Mouse (Mus musculus) thymus, adult 2 months (tissue): ENCODE results near the gene Calr.

Source experiments
- CTCF ChIP-seq: fragments of 200-500 bp; IDR thresholded peaks from 2 replicates; pipeline ENCODE4 v1.5.1; 2012; ENCODE audit warnings: mild to moderate bottlenecking, control low read depth, low read length, moderate library complexity, borderline replicate concordance; ENCODE audit not compliant: control insufficient read depth, poor library complexity, insufficient read depth; ENCODE audit errors: extremely low read depth
- POLR2A ChIP-seq: fragments of 200-500 bp; IDR thresholded peaks from 2 replicates; pipeline ENCODE4 v1.6.1; 2012; ENCODE audit warnings: mild to moderate bottlenecking, low read length, control low read depth, moderate library complexity; ENCODE audit not compliant: control insufficient read depth, poor library complexity, insufficient read depth; ENCODE audit errors: extremely low read depth

DNA sequence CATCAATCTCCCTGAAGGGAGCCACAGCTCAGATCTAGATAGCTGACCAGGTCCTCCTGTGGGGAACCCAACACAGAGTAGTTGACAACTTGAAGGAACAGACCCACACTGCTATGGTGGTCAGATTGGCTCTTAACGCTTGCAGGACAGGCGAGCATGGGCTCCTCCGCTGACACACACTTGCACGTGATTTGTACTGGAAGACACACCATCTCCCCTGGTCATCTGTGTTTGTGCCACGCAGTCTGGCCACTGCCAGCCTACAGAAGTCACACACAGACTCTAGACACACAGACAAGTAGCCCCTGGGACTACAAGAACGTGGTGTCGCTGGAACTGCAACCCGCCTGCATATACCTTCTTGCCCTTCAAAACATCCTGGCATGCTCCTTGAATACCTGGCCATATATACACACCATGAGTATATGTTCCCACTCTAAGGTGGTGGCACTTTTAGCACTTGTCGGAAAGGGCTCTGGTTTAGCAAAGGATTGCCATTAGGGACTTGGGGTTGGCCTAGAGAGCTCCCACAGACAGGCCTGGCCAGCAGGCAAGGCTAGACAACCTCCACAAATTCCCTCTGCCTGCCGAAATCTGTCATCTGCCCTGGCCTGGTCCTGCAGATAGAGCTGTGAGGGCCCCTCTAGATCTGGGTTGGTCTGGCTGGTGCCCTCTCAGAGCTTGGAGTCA is 48.1 kb downstream of the Calr start:
- TF ChIP-seq CTCF (no peak), POLR2A (no peak)
